Mouse (Mus musculus) stomach, postnatal 0 days (tissue): ENCODE measurements around the gene Itih4. TPM values are rescaled to one million over a fixed set of nuclear protein-coding genes. Genes with fewer than 3 reads are reported as not detected.

Experiments used
- ATAC-seq: fragments of 200-750 bp; cut with Nextera tagmentation; 2 replicates; pipeline ENCODE4 v1.8.0; 2017; ENCODE audit not compliant: low FRiP score, low TSS enrichment
- DNase-seq: peaks from one replicate; pipeline ENCODE4 v3.0.0-alpha.2; 2016; ENCODE audit warnings: low spot score
- H3K27ac ChIP-seq: fragments of 300-500 bp; sonication (generic); replicated peaks from 2 replicates; pipeline ENCODE4 v1.5.1; 2014; ENCODE audit warnings: mild to moderate bottlenecking, control low read depth
- H3K27me3 ChIP-seq: fragments of 300-500 bp; sonication (generic); 2 replicates; pipeline ENCODE4 v1.6.1; 2014; ENCODE audit warnings: low read length; ENCODE audit not compliant: control insufficient read depth, insufficient read depth
- H3K36me3 ChIP-seq: fragments of 300-500 bp; sonication (generic); 2 replicates; pipeline ENCODE4 v1.6.1; 2014; ENCODE audit warnings: low read length, mixed read lengths; ENCODE audit not compliant: control insufficient read depth, insufficient read depth
- H3K4me1 ChIP-seq: fragments of 300-500 bp; sonication (generic); replicated peaks from 2 replicates; pipeline ENCODE4 v1.6.1; 2014; ENCODE audit warnings: antibody characterized with exemption; ENCODE audit not compliant: control insufficient read depth, insufficient read depth
- H3K4me2 ChIP-seq: fragments of 300-500 bp; sonication (generic); replicated peaks from 2 replicates; pipeline ENCODE4 v1.6.1; 2014; ENCODE audit warnings: low read depth, mild to moderate bottlenecking, control low read depth, moderate library complexity
- H3K4me3 ChIP-seq: fragments of 300-500 bp; sonication (generic); 2 replicates; pipeline ENCODE4 v1.5.1; 2014; ENCODE audit warnings: low read depth, low read length, control low read depth
- H3K9ac ChIP-seq: fragments of 300-500 bp; sonication (generic); 2 replicates; pipeline ENCODE4 v1.6.1; 2014; ENCODE audit warnings: mild to moderate bottlenecking, low read length, control low read depth, mixed read lengths
- H3K9me3 ChIP-seq: fragments of 300-500 bp; sonication (generic); 2 replicates; pipeline ENCODE4 v1.6.1; 2016; ENCODE audit warnings: low read length; ENCODE audit not compliant: control insufficient read depth
- CTCF ChIP-seq: IDR thresholded peaks from 2 replicates; pipeline ENCODE4 v1.5.1; 2016; ENCODE audit warnings: antibody characterized with exemption, low read depth, mild to moderate bottlenecking, moderate library complexity
- EP300 ChIP-seq: optimal IDR thresholded peaks from 2 replicates; pipeline ENCODE3; 2016; ENCODE audit warnings: antibody characterized with exemption
- WGBS: fragments of 180-500 bp; shearing (Covaris S2); extraction: QIAGEN DNeasy Blood & Tissue Kit; methylation state at CpG from one replicate; pipeline ENCODE4 v1.1.7; 2014; 5-methylcytosine and 5-hydroxymethylcytosine counted together
- polyA plus RNA-seq: library from polyadenylated mRNA; unstranded; fragments of >200 nt; fragmentation: Nextera tagmentation; extraction: Ambion mirVana; gene quantifications from 2 replicates; pipeline ENCODE4 v1.2.1, GENCODE M21; 2015

Gene Itih4
- polyA plus RNA-seq, 1 experiment from 2014 or later: 1.2 TPM

DNA sequence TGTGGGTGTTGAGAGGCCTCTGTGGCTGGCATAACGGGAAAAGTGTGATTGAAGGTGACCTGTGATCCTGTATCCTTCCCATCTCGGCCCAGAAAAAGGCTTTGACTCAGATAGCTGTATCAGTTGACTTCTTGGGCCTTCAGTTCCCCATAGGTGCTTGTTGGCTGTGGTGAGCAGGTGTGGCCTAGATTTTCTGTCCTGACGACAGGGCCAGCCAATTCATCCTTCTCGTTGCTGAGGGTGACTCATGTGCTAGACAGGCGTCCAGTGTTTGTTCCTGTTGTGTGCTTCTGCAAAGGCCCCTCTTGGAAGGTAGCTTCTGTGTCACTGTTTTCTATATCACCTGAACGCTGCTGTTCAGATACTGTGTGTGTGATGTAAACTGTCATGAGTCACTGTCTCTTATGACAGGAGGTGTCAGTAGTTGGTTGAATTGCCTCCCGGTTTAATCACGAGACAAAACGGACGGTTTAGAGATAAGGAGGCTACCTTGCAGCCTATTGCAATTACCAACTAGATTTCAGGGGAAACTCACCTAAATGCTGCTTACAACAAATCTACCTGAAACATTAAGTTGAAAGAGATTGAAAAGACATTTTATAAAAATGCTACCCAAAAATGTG lies 29.3 kb upstream of the Itih4 start:
- H3K27ac ChIP-seq: no peak overlapping the region
- H3K4me1 ChIP-seq: 0 out of 2 replicates have a peak, but pooled peaks cover 2% of the 10 kb centered on the region
- H3K9me3 ChIP-seq: no peaks in the 10 kb centered on the region
- no peak overlapping the region for H3K9ac ChIP-seq
- H3K4me2 ChIP-seq: no peak overlapping the region
- no peak for TF ChIP-seq EP300
- no peak for TF ChIP-seq CTCF
- no peak overlapping the region for H3K4me3 ChIP-seq
- peak; percentile 58; the same call in 1 of the 2 replicates for ATAC-seq
- 58% methylated on average over 10 of the region's 10 CpGs for WGBS
- peak; percentile 42 for DNase-seq
- no peaks in the 10 kb centered on the region for H3K36me3 ChIP-seq
- no peaks in the 10 kb centered on the region for H3K27me3 ChIP-seq

DNA sequence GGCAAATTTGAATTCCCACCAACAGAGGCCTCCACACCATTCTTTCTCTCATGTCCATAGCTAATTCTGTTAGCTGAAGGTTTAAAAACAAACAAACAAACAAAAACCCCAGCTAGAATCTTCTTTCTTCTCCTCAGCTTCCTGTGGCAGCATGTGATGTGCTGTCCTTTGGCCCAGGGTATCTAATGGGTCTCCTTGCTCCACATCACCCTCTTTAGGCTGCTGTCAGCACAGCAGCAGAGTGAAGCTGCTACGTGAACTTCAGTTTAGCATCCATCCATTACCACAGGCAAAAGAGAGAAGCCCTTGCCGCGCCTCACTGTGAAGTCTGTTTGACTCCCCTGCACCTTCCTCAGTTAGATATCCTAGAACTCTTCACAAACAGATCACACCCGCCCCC lies 28.3 kb upstream of the Itih4 start:
- TF ChIP-seq CTCF (peak; percentile 58), EP300 (no peak)
- Histone ChIP-seq H3K27ac (no peak overlapping the region), H3K9me3 (no peaks in the 10 kb centered on the region), H3K9ac (no peak overlapping the region), H3K27me3 (no peaks in the 10 kb centered on the region), H3K36me3 (no peaks in the 10 kb centered on the region), H3K4me1 (0 out of 2 replicates have a peak, but pooled peaks cover 2% of the 10 kb centered on the region), H3K4me2 (no peak overlapping the region), H3K4me3 (no peak overlapping the region)
- WGBS: 80% methylated on average over 4 of the region's 4 CpGs
- no peak for ATAC-seq
- no peak for DNase-seq

DNA sequence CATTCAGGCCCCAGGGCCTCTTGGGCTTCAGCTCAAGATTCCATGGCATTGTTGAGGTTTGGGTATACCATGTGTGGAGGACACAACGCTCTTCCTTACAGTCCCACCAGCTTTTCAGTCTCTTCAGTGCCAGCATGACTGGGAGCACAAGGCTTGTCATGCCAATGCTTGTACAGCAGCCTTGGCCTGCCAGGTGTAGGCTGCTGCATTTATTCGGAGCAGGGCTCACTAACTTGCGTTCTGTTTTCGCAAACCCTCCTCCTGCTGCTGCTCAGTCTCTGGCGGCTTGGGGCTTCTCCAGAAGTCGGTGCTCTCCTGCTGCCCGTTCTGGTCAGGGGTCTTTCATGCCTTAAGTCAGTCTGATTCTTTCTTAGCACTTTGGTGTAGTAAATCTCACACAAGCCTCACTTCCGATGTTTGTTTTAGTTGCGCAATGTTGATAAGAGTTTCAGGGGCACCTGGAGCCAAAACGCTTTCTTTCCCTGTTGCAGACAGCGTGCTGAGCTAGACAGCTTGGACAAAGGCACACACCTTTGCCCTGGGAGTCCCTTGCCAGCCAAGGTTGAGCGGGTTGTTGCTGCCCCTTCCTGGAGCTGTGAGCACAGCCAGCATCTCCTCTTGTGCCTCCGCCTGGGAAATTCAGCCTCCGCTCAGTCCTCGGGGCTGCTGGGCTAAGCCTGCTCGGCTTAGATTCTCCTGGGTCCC lies 24.7 kb upstream of the Itih4 start:
- WGBS: 23% methylated on average over 16 of the region's 16 CpGs
- peak overlapping the region; percentile 6 for H3K4me2 ChIP-seq

DNA sequence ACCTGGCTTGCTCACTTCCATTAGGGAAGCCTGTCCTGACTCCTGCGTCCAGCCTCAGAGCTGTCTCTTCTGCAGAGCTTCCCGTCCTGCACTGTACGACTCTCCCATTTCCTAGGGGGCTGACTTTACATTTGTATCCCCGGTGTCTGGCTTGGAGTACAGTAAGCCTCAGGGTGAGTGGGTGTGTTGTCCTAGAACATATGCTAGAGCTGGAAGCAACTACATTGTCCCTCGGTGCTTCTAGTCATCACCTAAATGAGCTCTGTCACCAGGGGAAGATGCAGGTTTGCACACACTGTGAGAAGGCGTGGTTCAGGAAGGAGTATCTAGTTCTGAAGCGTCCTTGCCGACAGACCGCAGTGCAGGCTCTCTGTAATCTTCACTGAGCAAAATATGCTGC lies 23.9 kb upstream of the Itih4 start:
- Histone ChIP-seq H3K4me1 (0 out of 2 replicates have a peak, but pooled peaks cover 2% of the 10 kb centered on the region), H3K9ac (no peak overlapping the region), H3K4me3 (no peak overlapping the region), H3K4me2 (no peak overlapping the region), H3K27me3 (no peaks in the 10 kb centered on the region), H3K36me3 (peaks cover 4% of the 10 kb centered on the region; the same call in 1 of the 2 replicates), H3K9me3 (no peaks in the 10 kb centered on the region), H3K27ac (no peak overlapping the region)
- 70% methylated on average over 9 of the region's 9 CpGs for WGBS
- TF ChIP-seq EP300 (no peak), CTCF (no peak)
- ATAC-seq (no peak), DNase-seq (no peak)

More for the DNA sequence above, 24.7 kb upstream of the Itih4 start:
- TF ChIP-seq CTCF: no peak
- no peak for TF ChIP-seq EP300
- no peaks in the 10 kb centered on the region for H3K27me3 ChIP-seq
- DNase-seq (peak; percentile 73), ATAC-seq (peak; percentile 78)
- 0 out of 2 replicates have a peak, but pooled peaks cover 2% of the 10 kb centered on the region for H3K4me1 ChIP-seq
- peaks cover 4% of the 10 kb centered on the region; the same call in 1 of the 2 replicates for H3K36me3 ChIP-seq
- no peak overlapping the region for H3K4me3 ChIP-seq
- no peaks in the 10 kb centered on the region for H3K9me3 ChIP-seq
- H3K9ac ChIP-seq: no peak overlapping the region
- peak overlapping the region; percentile 45 for H3K27ac ChIP-seq

DNA sequence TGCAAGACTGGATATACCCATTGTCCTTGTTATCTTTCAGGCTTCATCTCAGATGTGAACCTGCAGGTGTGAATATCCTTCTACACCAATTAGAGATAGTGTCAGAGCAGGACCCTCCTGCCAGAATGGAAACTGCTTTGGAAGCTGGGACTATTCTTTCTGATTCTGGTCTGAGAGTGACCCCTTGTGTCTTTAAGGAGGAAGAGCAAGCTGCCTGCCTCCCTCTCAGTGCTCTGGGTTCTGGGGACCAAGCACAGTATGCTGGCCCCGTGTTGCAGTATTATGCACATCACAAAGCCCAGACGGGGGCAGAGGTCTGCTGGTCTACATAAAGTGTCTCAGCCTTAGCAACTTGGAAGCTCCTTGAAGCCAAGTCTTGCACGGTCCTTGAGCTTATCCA lies 21.0 kb upstream of the Itih4 start:
- H3K4me3 ChIP-seq: no peak overlapping the region
- no peak overlapping the region for H3K9ac ChIP-seq
- no peak overlapping the region for H3K27ac ChIP-seq
- no peak overlapping the region for H3K4me2 ChIP-seq
- peaks cover 4% of the 10 kb centered on the region for H3K36me3 ChIP-seq
- no peak for ATAC-seq
- H3K9me3 ChIP-seq: no peaks in the 10 kb centered on the region
- WGBS: 72% methylated on average over 3 of the region's 3 CpGs
- H3K4me1 ChIP-seq: peaks cover 6% of the 10 kb centered on the region; the same call in 1 of the 2 replicates
- TF ChIP-seq EP300 (no peak), CTCF (peak; percentile 83)
- H3K27me3 ChIP-seq: no peaks in the 10 kb centered on the region
- DNase-seq: peak; percentile 29

DNA sequence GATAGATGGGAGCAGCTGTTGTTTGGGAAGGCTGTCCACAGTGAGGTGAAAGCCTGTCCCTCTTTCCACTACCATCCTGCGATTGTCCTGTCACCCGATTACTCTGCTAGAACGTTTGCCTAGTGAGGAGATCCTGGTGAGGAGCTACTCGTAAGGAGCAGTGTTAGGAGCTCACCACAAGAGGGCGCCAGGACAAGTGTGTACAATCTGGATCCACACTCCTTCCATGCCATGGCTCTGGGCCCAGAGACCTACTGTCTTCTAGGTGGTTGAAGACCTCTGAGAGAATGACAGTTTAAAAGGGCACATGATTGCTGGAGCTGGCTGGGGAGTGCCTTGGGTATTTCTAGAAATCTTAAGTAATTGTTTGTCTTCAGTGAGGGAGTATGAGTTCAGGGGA lies 19.2 kb upstream of the Itih4 start:
- H3K27me3 ChIP-seq: no peaks in the 10 kb centered on the region
- H3K27ac ChIP-seq: no peak overlapping the region
- DNase-seq (peak; percentile 84), ATAC-seq (peak; percentile 55)
- H3K36me3 ChIP-seq: peaks cover 4% of the 10 kb centered on the region
- H3K9ac ChIP-seq: no peak overlapping the region
- no peak overlapping the region for H3K4me3 ChIP-seq
- H3K4me1 ChIP-seq: peaks cover 4% of the 10 kb centered on the region; the same call in 1 of the 2 replicates
- H3K4me2 ChIP-seq: no peak overlapping the region
- 33% methylated on average over 5 of the region's 5 CpGs for WGBS
- no peak for TF ChIP-seq EP300
- peak; percentile 96 for TF ChIP-seq CTCF
- H3K9me3 ChIP-seq: no peaks in the 10 kb centered on the region
